Mouse (Mus musculus) heart, postnatal 0 days (tissue): ENCODE measurements around the gene Stum. TPM values are rescaled to one million over a fixed set of nuclear protein-coding genes. Genes with fewer than 3 reads are reported as not detected.

Source experiments
- ATAC-seq: fragments of 200-750 bp; cut with Nextera tagmentation; 2 replicates; pipeline ENCODE4 v1.8.0; 2017; ENCODE audit warnings: low read depth, moderate number of reproducible peaks, moderate library complexity; ENCODE audit not compliant: insufficient read depth
- DNase-seq: peaks from one replicate; pipeline ENCODE4 v3.0.0-alpha.2; 2016; ENCODE audit warnings: low spot score
- H3K27ac ChIP-seq: fragments of 300-500 bp; sonication (generic); 2 replicates; pipeline ENCODE4 v1.5.1; 2014; ENCODE audit warnings: low read depth, mild to moderate bottlenecking
- H3K27me3 ChIP-seq: fragments of 300-500 bp; sonication (generic); 2 replicates; pipeline ENCODE4 v1.6.1; 2014; ENCODE audit warnings: low read length, mixed read lengths; ENCODE audit not compliant: control insufficient read depth, insufficient read depth
- H3K36me3 ChIP-seq: fragments of 300-500 bp; sonication (generic); replicated peaks from 2 replicates; pipeline ENCODE4 v1.6.1; 2014; ENCODE audit warnings: low read length, mixed read lengths; ENCODE audit not compliant: control insufficient read depth, insufficient read depth
- H3K4me1 ChIP-seq: fragments of 300-500 bp; sonication (generic); 2 replicates; pipeline ENCODE4 v1.6.1; 2014; ENCODE audit warnings: antibody characterized with exemption; ENCODE audit not compliant: control insufficient read depth, insufficient read depth
- H3K4me2 ChIP-seq: fragments of 300-500 bp; sonication (generic); 2 replicates; pipeline ENCODE4 v1.6.1; 2014; ENCODE audit warnings: low read depth, mild to moderate bottlenecking, low read length, moderate library complexity
- H3K4me3 ChIP-seq: fragments of 300-500 bp; sonication (generic); 2 replicates; pipeline ENCODE4 v1.5.1; 2014; ENCODE audit warnings: low read depth, low read length
- H3K9ac ChIP-seq: fragments of 300-500 bp; sonication (generic); replicated peaks from 2 replicates; pipeline ENCODE4 v1.6.1; 2014; ENCODE audit warnings: low read depth, low read length, mixed read lengths
- H3K9me3 ChIP-seq: fragments of 300-500 bp; sonication (generic); replicated peaks from 2 replicates; pipeline ENCODE4 v1.6.1; 2016; ENCODE audit warnings: low read length; ENCODE audit not compliant: control insufficient read depth
- CTCF ChIP-seq: IDR thresholded peaks from 2 replicates; pipeline ENCODE4 v1.5.1; 2016; ENCODE audit warnings: antibody characterized with exemption, control low read depth, low read depth
- EP300 ChIP-seq: IDR thresholded peaks from 2 replicates; pipeline ENCODE4 v1.6.1; 2016; ENCODE audit warnings: antibody characterized with exemption, low read depth
- WGBS: fragments of 180-500 bp; shearing (Covaris S2); extraction: QIAGEN DNeasy Blood & Tissue Kit; methylation state at CpG from one replicate; pipeline ENCODE4 v1.1.7; 2014; 5-methylcytosine and 5-hydroxymethylcytosine counted together
- polyA plus RNA-seq: library from polyadenylated mRNA; unstranded; fragments of >200 nt; fragmentation: Nextera tagmentation; extraction: Ambion mirVana; gene quantifications from 2 replicates; pipeline ENCODE4 v1.2.1, GENCODE M21; 2015
- total RNA-seq: library from RNA; depleted of rRNA; stranded (reverse); fragments of >200 nt; gene quantifications from 2 replicates; pipeline ENCODE4 v1.2.3, GENCODE M21; 2014; ENCODE audit warnings: low replicate concordance

Gene Stum
- total and polyA plus RNA-seq, 2 experiments from 2014 or later, result 0.49 to 11.4 TPM

- H3K27me3 ChIP-seq, result no peaks in the 10 kb centered on the region
- TF ChIP-seq EP300 (no peak), CTCF (no peak)
- H3K36me3 ChIP-seq, result no peaks in the 10 kb centered on the region
- no peak overlapping the region for H3K27ac ChIP-seq
- 52% methylated on average over 9 of the region's 9 CpGs for WGBS
- H3K9me3 ChIP-seq, result no peaks in the 10 kb centered on the region
- ATAC-seq (no peak), DNase-seq (no peak)
- 0 out of 2 replicates have a peak, but pooled peaks cover 10% of the 10 kb centered on the region for H3K4me1 ChIP-seq
- no peak overlapping the region for H3K4me2 ChIP-seq
- no peak overlapping the region for H3K9ac ChIP-seq
- no peak overlapping the region for H3K4me3 ChIP-seq
These were observed 9.5 kb upstream of the Stum start for GRCm38 (mm10) chr1:180492777-180493176.

- Histone ChIP-seq H3K27ac (no peak overlapping the region), H3K9me3 (no peaks in the 10 kb centered on the region), H3K9ac (no peak overlapping the region), H3K27me3 (peaks cover 67% of the 10 kb centered on the region), H3K36me3 (no peaks in the 10 kb centered on the region), H3K4me1 (0 out of 2 replicates have a peak, but pooled peaks cover 7% of the 10 kb centered on the region), H3K4me3 (no peak overlapping the region), H3K4me2 (no peak overlapping the region)
- DNase-seq (no peak), ATAC-seq (no peak)
- 85% methylated on average over 5 of the region's 5 CpGs for WGBS
- TF ChIP-seq CTCF (no peak), EP300 (no peak)
These were observed 2.0 kb upstream of the Stum start for GRCm38 (mm10) chr1:180485346-180485745.

- DNase-seq, result no peak
- Histone ChIP-seq H3K4me1 (0 out of 2 replicates have a peak, but pooled peaks cover 5% of the 10 kb centered on the region), H3K27me3 (peaks cover 83% of the 10 kb centered on the region), H3K36me3 (no peaks in the 10 kb centered on the region), H3K9ac (no peak overlapping the region), H3K4me3 (peak overlapping the region; percentile 40), H3K4me2 (peak overlapping the region; percentile 60), H3K27ac (no peak overlapping the region), H3K9me3 (no peaks in the 10 kb centered on the region)
- ATAC-seq, result no peak
- 3% methylated on average over 38 of the region's 39 CpGs for WGBS
- TF ChIP-seq CTCF, result no peak
- no peak for TF ChIP-seq EP300
These were observed 385 bp downstream of the Stum start for GRCm38 (mm10) chr1:180482840-180483398.

GRCm38 (mm10) chr1:180481956-180482355, 1.3 kb downstream of the Stum start:
- peak overlapping the region; percentile 21 for H3K4me2 ChIP-seq

GRCm38 (mm10) chr1:180481331-180481730, 2.0 kb downstream of the Stum start:
- TF ChIP-seq EP300 (no peak), CTCF (no peak)

More at GRCm38 (mm10) chr1:180481956-180482355, 1.3 kb downstream of the Stum start:
- Histone ChIP-seq H3K9me3 (no peaks in the 10 kb centered on the region), H3K27ac (no peak overlapping the region), H3K27me3 (peaks cover 84% of the 10 kb centered on the region), H3K4me1 (0 out of 2 replicates have a peak, but pooled peaks cover 5% of the 10 kb centered on the region), H3K4me3 (no peak overlapping the region), H3K36me3 (no peaks in the 10 kb centered on the region), H3K9ac (no peak overlapping the region)
- TF ChIP-seq EP300, result no peak
- ATAC-seq (no peak), DNase-seq (no peak)
- 21% methylated on average over 10 of the region's 10 CpGs for WGBS

GRCm38 (mm10) chr1:180480325-180480724, 3.0 kb downstream of the Stum start:
- no peak overlapping the region for H3K4me3 ChIP-seq
- no peaks in the 10 kb centered on the region for H3K36me3 ChIP-seq
- H3K27me3 ChIP-seq, result peaks cover 84% of the 10 kb centered on the region
- 0 out of 2 replicates have a peak, but pooled peaks cover 5% of the 10 kb centered on the region for H3K4me1 ChIP-seq
- no peak overlapping the region for H3K9ac ChIP-seq
- no peaks in the 10 kb centered on the region for H3K9me3 ChIP-seq
- DNase-seq (no peak), ATAC-seq (no peak)
- H3K27ac ChIP-seq, result no peak overlapping the region
- H3K4me2 ChIP-seq, result no peak overlapping the region
- TF ChIP-seq EP300 (no peak), CTCF (no peak)
- WGBS, result 42% methylated on average over 6 of the region's 6 CpGs

More at GRCm38 (mm10) chr1:180481331-180481730, 2.0 kb downstream of the Stum start:
- no peaks in the 10 kb centered on the region for H3K9me3 ChIP-seq
- ATAC-seq (no peak), DNase-seq (no peak)
- peaks cover 84% of the 10 kb centered on the region for H3K27me3 ChIP-seq
- H3K9ac ChIP-seq, result no peak overlapping the region
- WGBS, result 57% methylated on average over 8 of the region's 8 CpGs
- no peaks in the 10 kb centered on the region for H3K36me3 ChIP-seq
- no peak overlapping the region for H3K27ac ChIP-seq
- H3K4me1 ChIP-seq, result 0 out of 2 replicates have a peak, but pooled peaks cover 5% of the 10 kb centered on the region
- H3K4me2 ChIP-seq, result no peak overlapping the region
- no peak overlapping the region for H3K4me3 ChIP-seq
